Mouse (Mus musculus) erythroblast, embryonic 14.5 days (primary cell): ENCODE results near the gene Thsd7b. TPM values are rescaled to one million over a fixed set of nuclear protein-coding genes. Genes with fewer than 3 reads are reported as not detected.

Experiments used
- H3K27me3 ChIP-seq: 2 replicates; pipeline ENCODE4 v1.6.1; 2012; ENCODE audit warnings: inconsistent platforms; ENCODE audit not compliant: control insufficient read depth
- H3K36me3 ChIP-seq: 2 replicates; pipeline ENCODE4 v1.6.1; 2012; ENCODE audit warnings: mild to moderate bottlenecking, inconsistent platforms; ENCODE audit not compliant: control insufficient read depth
- H3K4me1 ChIP-seq: 2 replicates; pipeline ENCODE4 v1.6.1; 2012; ENCODE audit warnings: inconsistent platforms; ENCODE audit not compliant: control insufficient read depth
- H3K4me3 ChIP-seq: replicated peaks from 2 replicates; pipeline ENCODE3; 2012; ENCODE audit warnings: moderate library complexity, mild to moderate bottlenecking, inconsistent platforms
- H3K9me3 ChIP-seq: 2 replicates; pipeline ENCODE4 v1.6.1; 2012; ENCODE audit warnings: low read length, inconsistent platforms, mixed read lengths; ENCODE audit not compliant: control insufficient read depth
- GATA1 ChIP-seq: IDR thresholded peaks from 2 replicates; pipeline ENCODE4 v1.6.1; 2012; ENCODE audit warnings: low read length, inconsistent platforms, mixed read lengths
- TAL1 ChIP-seq: IDR thresholded peaks from 3 replicates; pipeline ENCODE4 v1.6.1; 2012; ENCODE audit warnings: low read length, inconsistent platforms, mixed read lengths
- polyA plus RNA-seq: library from polyadenylated mRNA; stranded (reverse); fragments of >175 nt; gene quantifications from 2 replicates; pipeline ENCODE4 v1.2.3, GENCODE M21; 2012

The Thsd7b gene
- polyA plus RNA-seq, 1 experiment, result not detected

GRCm38 (mm10) chr1:129990821-129991220 lies 717.7 kb downstream of the Thsd7b start:
- Histone ChIP-seq H3K36me3 (no peaks in the 10 kb centered on the region), H3K27me3 (no peaks in the 10 kb centered on the region), H3K4me1 (peaks cover 28% of the 10 kb centered on the region), H3K4me3 (no peak overlapping the region), H3K9me3 (no peaks in the 10 kb centered on the region)
- TF ChIP-seq GATA1 (no peak), TAL1 (no peak)

- no peak for TF ChIP-seq GATA1
- no peak for TF ChIP-seq TAL1
Observed at GRCm38 (mm10) chr1:130055012-130055411, 781.9 kb downstream of the Thsd7b start.

DNA sequence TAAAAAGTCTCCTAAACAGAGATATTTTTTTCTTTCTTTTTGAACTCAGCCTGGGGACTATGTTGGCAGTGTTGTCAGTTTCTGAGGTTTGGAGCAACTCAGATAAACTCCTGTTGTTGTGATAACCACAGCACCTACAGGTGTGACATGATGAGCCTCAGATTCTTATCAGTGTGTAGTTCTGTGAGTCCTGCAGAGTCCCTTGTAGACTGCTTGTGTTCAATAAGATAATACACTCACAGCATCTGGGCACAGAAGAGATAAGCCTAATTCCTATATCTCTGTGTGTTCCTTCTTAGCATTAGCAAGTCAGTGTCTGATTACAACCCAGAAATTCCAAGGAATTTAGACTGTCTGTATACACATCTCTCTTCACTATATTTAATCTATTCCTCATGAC lies 789.0 kb downstream of the Thsd7b start:
- no peaks in the 10 kb centered on the region for H3K27me3 ChIP-seq
- no peak for TF ChIP-seq TAL1
- TF ChIP-seq GATA1, result no peak
- H3K36me3 ChIP-seq, result no peaks in the 10 kb centered on the region
- H3K9me3 ChIP-seq, result no peaks in the 10 kb centered on the region
- no peak overlapping the region for H3K4me3 ChIP-seq
- peaks cover 7% of the 10 kb centered on the region for H3K4me1 ChIP-seq

More at GRCm38 (mm10) chr1:130055012-130055411, 781.9 kb downstream of the Thsd7b start:
- Histone ChIP-seq H3K9me3 (no peaks in the 10 kb centered on the region), H3K36me3 (no peaks in the 10 kb centered on the region), H3K4me1 (no peaks in the 10 kb centered on the region), H3K27me3 (no peaks in the 10 kb centered on the region), H3K4me3 (no peak overlapping the region)

- Histone ChIP-seq H3K36me3 (no peaks in the 10 kb centered on the region), H3K4me3 (no peak overlapping the region), H3K27me3 (no peaks in the 10 kb centered on the region), H3K9me3 (no peaks in the 10 kb centered on the region), H3K4me1 (peaks cover 7% of the 10 kb centered on the region)
- TF ChIP-seq TAL1, result no peak
- TF ChIP-seq GATA1, result no peak
Observed at GRCm38 (mm10) chr1:130066193-130066959, 793.3 kb downstream of the Thsd7b start.

- Histone ChIP-seq H3K4me1 (no peaks in the 10 kb centered on the region), H3K4me3 (no peak overlapping the region), H3K27me3 (no peaks in the 10 kb centered on the region), H3K36me3 (no peaks in the 10 kb centered on the region), H3K9me3 (no peaks in the 10 kb centered on the region)
- TF ChIP-seq TAL1, result no peak
- TF ChIP-seq GATA1, result no peak
Observed at GRCm38 (mm10) chr1:130083788-130084187, 810.7 kb downstream of the Thsd7b start.

GRCm38 (mm10) chr1:130085207-130085606 lies 812.1 kb downstream of the Thsd7b start:
- Histone ChIP-seq H3K27me3 (no peaks in the 10 kb centered on the region), H3K4me1 (no peaks in the 10 kb centered on the region)
- TF ChIP-seq TAL1 (no peak), GATA1 (no peak)

DNA sequence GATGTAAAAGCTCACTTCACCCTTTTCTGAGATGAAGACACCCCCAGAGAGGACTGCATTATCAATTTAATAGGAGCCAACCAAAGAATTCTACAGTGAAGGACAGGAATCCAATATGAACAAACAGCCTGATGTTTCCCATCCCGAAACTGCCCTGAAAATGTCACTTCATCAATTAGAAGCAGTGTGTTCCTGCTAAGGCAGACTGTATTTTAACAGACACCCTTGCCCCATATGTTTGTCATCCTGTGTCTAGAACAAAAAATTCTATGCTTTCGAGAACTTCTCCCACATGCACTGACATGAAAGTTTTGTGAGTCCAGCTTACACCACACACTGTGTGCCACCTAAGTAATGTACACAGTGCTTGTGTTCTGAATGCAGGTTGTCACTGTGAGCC lies 812.8 kb downstream of the Thsd7b start:
- no peaks in the 10 kb centered on the region for H3K9me3 ChIP-seq
- H3K4me3 ChIP-seq, result no peak overlapping the region
- H3K4me1 ChIP-seq, result no peaks in the 10 kb centered on the region
- no peaks in the 10 kb centered on the region for H3K36me3 ChIP-seq
- no peaks in the 10 kb centered on the region for H3K27me3 ChIP-seq
- TF ChIP-seq TAL1 (no peak), GATA1 (no peak)

More at GRCm38 (mm10) chr1:130085207-130085606, 812.1 kb downstream of the Thsd7b start:
- H3K36me3 ChIP-seq, result no peaks in the 10 kb centered on the region
- H3K4me3 ChIP-seq, result no peak overlapping the region
- no peaks in the 10 kb centered on the region for H3K9me3 ChIP-seq

GRCm38 (mm10) chr1:130099227-130099626 lies 826.1 kb downstream of the Thsd7b start:
- H3K9me3 ChIP-seq, result no peaks in the 10 kb centered on the region
- no peaks in the 10 kb centered on the region for H3K27me3 ChIP-seq
- H3K36me3 ChIP-seq, result no peaks in the 10 kb centered on the region
- H3K4me3 ChIP-seq, result no peak overlapping the region
- TF ChIP-seq GATA1 (no peak), TAL1 (no peak)
- no peaks in the 10 kb centered on the region for H3K4me1 ChIP-seq

DNA sequence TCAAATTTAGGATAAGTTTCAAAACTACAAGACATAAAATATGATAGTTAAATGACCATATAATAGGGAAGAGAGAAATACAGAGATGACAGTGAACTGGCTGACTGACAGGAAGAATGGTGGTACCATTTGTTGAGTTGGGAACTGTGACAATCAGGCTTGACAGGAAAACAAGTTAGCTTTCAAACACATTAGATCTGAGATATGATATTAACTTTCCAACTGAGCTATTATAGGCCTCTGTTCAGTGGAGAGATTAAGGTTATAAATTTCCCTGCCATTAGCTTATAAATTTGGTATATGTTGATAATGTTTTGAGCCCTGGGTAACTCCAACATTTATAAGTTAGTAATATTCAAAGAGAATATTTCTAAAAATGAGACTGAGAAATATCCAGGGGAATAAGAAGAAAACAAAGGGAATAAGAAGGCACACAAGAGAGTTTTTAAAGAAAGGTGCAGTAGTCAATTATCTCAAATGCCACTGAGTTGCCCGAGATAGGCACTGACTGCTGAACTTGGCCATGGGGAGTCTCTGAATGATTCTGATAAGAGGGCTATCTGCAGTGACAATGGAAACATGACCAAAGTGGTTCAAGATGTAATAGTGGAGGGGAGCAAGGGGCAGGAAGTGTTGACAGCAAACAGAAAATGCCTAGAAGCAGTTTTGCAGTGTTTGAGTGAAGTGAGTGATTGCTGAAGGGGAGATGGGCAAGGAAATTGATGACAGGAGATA lies 839.6 kb downstream of the Thsd7b start:
- TF ChIP-seq GATA1 (no peak), TAL1 (0 out of 3 replicates have a peak, but pooled peaks have one; percentile 27)

More for the DNA sequence above, 839.6 kb downstream of the Thsd7b start:
- Histone ChIP-seq H3K27me3 (no peaks in the 10 kb centered on the region), H3K4me3 (no peak overlapping the region), H3K4me1 (peaks cover 25% of the 10 kb centered on the region), H3K9me3 (no peaks in the 10 kb centered on the region), H3K36me3 (no peaks in the 10 kb centered on the region)
